Mouse (Mus musculus) C2C12 (cell line): ENCODE measurements around the gene 4930455H04Rik.

Source experiments
- CTCF ChIP-seq: IDR thresholded peaks from one replicate; pipeline ENCODE4 v1.5.1; 2011; ENCODE audit not compliant: control insufficient read depth, insufficient read depth, insufficient read length
- USF1 ChIP-seq: IDR thresholded peaks from one replicate; pipeline ENCODE4 v1.6.1; 2011; ENCODE audit warnings: low read depth, mild to moderate bottlenecking, control low read depth, moderate library complexity

DNA sequence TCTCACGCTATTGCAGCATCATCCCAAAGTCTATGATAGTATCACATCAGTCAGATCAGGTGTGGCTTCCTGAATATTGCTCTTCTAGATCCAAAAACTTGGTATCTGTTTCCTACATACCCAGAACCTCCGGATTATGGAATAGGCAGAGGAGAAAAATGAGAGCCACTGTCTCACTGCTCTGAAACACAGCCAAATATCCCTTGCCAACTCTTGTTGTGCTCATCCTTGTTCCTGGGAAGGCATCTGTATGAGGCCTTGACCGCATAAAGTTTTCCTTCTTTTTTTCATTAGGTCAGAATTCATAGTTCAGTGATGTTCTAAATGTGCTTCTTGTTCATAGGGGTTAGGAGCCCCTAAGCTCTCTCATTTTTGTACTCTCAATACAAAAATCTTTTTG lies 38.6 kb downstream of the 4930455H04Rik start:
- TF ChIP-seq CTCF (no peak), USF1 (no peak)
